Mouse (Mus musculus) midbrain, embryonic 11.5 days (tissue): ENCODE data around the gene Proser2. TPM values are rescaled to one million over a fixed set of nuclear protein-coding genes. Genes with fewer than 3 reads are reported as not detected.

ENCODE experiments used
- ATAC-seq: fragments of 200-750 bp; cut with Nextera tagmentation; 2 replicates; pipeline ENCODE4 v1.8.0; 2017; ENCODE audit warnings: moderate TSS enrichment, moderate library complexity; ENCODE audit not compliant: low FRiP score
- DNase-seq: peaks from one replicate; pipeline ENCODE4 v3.0.0; 2015; ENCODE audit warnings: low spot score; ENCODE audit errors: missing footprints
- H3K27ac ChIP-seq: fragments of 300-500 bp; sonication (generic); 2 replicates; pipeline ENCODE4 v1.5.1; 2014; ENCODE audit warnings: low read depth, low read length
- H3K27me3 ChIP-seq: fragments of 300-500 bp; sonication (generic); 2 replicates; pipeline ENCODE4 v1.6.1; 2014; ENCODE audit warnings: mild to moderate bottlenecking, low read length, moderate library complexity, mixed read lengths; ENCODE audit not compliant: control insufficient read depth, insufficient read depth
- H3K36me3 ChIP-seq: fragments of 300-500 bp; sonication (generic); 2 replicates; pipeline ENCODE4 v1.6.1; 2014; ENCODE audit warnings: mild to moderate bottlenecking, low read length, moderate library complexity, mixed read lengths; ENCODE audit not compliant: control insufficient read depth, insufficient read depth
- H3K4me1 ChIP-seq: fragments of 300-500 bp; sonication (generic); 2 replicates; pipeline ENCODE4 v1.6.1; 2014; ENCODE audit warnings: low read length; ENCODE audit not compliant: control insufficient read depth, insufficient read depth
- H3K4me2 ChIP-seq: fragments of 300-500 bp; sonication (generic); 2 replicates; pipeline ENCODE4 v1.6.1; 2014; ENCODE audit warnings: mild to moderate bottlenecking, moderate library complexity
- H3K4me3 ChIP-seq: fragments of 300-500 bp; sonication (generic); 2 replicates; pipeline ENCODE4 v1.5.1; 2014; ENCODE audit warnings: low read depth, low read length
- H3K9ac ChIP-seq: fragments of 300-500 bp; sonication (generic); 2 replicates; pipeline ENCODE4 v1.6.1; 2014; ENCODE audit warnings: low read length
- H3K9me3 ChIP-seq: fragments of 300-500 bp; sonication (generic); 2 replicates; pipeline ENCODE4 v1.6.1; 2016; ENCODE audit warnings: low read length; ENCODE audit not compliant: control insufficient read depth
- WGBS: fragments of 180-500 bp; shearing (Covaris S2); extraction: QIAGEN DNeasy Blood & Tissue Kit; methylation state at CpG from one replicate; pipeline ENCODE4 v1.1.7; 2014; 5-methylcytosine and 5-hydroxymethylcytosine counted together
- polyA plus RNA-seq: library from polyadenylated mRNA; unstranded; fragments of >200 nt; fragmentation: Nextera tagmentation; extraction: Ambion mirVana; gene quantifications from 2 replicates; pipeline ENCODE4 v1.2.1, GENCODE M21; 2014

Proser2 gene
- polyA plus RNA-seq, 1 experiment from 2014 or later = 2.5 TPM

DNA sequence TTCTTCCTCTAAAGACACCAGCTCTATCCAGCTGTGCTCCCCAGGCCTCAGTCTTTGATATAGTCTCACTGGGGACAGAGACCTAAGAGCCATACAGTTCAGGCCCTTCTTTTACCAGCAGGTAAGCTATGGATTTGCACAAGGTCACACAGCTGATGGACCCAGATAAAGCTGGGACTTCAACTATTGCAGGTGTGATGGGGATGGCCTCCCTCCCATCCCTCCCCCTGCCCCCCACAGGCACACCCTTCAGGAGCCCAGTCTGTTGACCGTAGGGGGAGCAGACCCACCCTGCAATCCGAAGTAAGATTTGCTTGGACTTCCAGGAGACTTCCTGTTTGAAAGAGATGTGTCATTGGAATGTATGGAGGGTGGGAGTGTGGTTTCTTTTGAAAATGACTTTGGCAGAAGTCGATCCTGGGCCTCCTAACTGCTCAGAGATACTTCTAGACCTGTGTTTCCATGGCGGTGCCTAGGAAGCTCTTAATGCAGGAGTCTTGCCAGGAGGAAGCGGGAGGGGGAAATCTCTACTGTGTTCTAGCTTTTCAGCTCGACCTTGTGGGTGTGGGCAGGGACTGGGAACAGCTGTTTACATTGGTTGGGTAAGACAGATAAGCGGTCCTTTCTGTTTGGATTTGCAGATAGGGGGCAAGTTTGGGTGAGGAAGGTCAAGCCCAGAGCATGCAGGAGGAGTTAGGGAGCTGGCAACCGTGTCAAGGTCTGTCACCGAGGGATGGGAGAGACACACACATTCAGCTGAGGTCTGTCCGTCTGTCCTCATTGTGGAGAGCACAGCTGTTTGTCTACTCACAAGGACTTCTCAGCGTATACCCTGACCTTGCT lies 58.2 kb downstream of the Proser2 start:
- 62% methylated on average over 11 of the region's 11 CpGs for WGBS
- H3K4me2 ChIP-seq = no peak overlapping the region
- DNase-seq (no peak), ATAC-seq (no peak)
- no peak overlapping the region for H3K9ac ChIP-seq
- no peaks in the 10 kb centered on the region for H3K4me1 ChIP-seq
- H3K27me3 ChIP-seq = no peaks in the 10 kb centered on the region
- H3K36me3 ChIP-seq = no peaks in the 10 kb centered on the region
- no peaks in the 10 kb centered on the region for H3K9me3 ChIP-seq
- no peak overlapping the region for H3K4me3 ChIP-seq
- H3K27ac ChIP-seq = no peak overlapping the region

DNA sequence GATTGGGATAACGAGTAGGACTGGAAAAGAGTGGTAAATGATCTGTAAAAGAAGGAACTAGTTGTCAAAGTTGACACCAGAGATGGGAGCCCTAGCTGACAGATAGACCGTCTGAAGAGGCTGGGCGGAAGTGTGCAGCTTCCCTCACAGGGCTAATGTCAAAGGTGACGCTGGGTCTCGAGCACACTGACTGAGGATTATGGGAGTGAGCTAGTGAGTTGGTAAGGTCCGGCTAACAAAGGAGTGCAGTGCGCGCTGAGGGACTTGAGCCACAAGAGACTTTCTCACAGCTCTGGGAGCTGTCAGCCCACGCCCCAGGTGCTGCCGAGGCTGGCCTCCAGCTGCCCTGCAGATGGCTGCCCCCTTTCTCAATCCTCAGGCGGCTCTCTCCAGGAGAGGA lies 59.1 kb downstream of the Proser2 start:
- H3K36me3 ChIP-seq = no peaks in the 10 kb centered on the region
- no peak overlapping the region for H3K27ac ChIP-seq
- H3K4me1 ChIP-seq = no peaks in the 10 kb centered on the region
- ATAC-seq = no peak
- DNase-seq = no peak
- H3K9me3 ChIP-seq = no peaks in the 10 kb centered on the region
- no peak overlapping the region for H3K4me2 ChIP-seq
- H3K9ac ChIP-seq = no peak overlapping the region
- WGBS = 34% methylated on average over 11 of the region's 11 CpGs
- H3K4me3 ChIP-seq = no peak overlapping the region
- H3K27me3 ChIP-seq = no peaks in the 10 kb centered on the region

DNA sequence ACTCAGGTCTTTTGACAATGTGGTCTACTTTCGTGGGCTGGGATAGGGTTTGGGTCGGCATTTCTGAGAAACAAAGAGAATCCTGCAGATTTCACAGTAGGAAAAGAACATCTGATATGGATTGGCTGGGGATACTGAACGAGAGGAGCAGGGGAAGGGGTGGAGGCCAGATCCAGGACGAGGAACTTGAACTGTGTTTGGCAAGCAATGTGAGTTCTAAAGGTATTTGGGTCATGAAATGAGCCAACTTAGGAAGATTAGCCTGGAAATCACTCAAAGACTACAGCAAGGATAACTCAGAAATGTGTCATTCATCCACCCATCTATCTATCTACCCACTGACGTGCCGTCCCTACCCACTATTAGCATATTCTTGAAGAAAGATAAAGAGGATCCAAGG lies 62.7 kb downstream of the Proser2 start:
- ATAC-seq = no peak
- 81% methylated on average over 6 of the region's 6 CpGs for WGBS

DNA sequence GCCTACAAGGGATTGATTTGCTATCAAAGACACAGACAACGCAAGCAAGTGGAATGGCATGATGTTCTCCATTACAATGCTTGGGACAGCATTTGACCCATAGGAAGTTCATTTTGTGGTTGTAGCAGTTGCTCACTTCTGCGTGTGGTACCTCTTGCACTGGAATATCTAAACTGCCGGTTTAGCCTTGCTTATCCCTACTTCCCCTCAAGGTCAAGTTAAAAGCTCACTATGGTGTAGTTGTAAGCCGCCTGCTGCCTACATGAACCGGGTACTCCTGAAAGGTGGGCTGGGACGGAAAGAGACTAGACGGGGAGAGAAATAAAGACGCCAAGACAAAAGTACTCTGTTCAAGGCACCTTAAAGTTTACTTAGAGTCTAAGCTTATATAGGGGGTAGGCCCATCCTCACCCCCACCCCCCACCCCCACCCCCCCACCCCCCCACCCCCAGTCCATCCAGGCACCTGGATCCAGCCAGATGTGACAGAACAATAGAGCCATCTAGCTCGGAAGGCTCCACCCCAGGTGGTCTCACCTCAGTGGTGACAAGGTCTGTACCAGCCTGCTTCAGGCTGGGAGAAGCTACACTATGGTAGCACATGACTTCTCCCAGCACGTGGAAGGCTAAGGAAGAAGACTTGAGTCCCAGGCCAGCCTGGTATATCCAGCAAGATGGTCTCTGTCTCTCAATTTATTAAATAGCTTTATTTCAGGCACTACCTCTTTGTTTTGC lies 69.8 kb downstream of the Proser2 start:
- 73% methylated on average over 10 of the region's 10 CpGs for WGBS
- H3K27ac ChIP-seq = no peak overlapping the region
- H3K4me3 ChIP-seq = no peak overlapping the region
- DNase-seq (peak; percentile 68), ATAC-seq (no peak)
- H3K4me1 ChIP-seq = peaks cover 4% of the 10 kb centered on the region
- H3K36me3 ChIP-seq = peaks cover 6% of the 10 kb centered on the region; the same call in 1 of the 2 replicates
- no peaks in the 10 kb centered on the region for H3K27me3 ChIP-seq
- H3K9ac ChIP-seq = no peak overlapping the region
- no peaks in the 10 kb centered on the region for H3K9me3 ChIP-seq
- H3K4me2 ChIP-seq = no peak overlapping the region

More for the DNA sequence above, 62.7 kb downstream of the Proser2 start:
- no peak overlapping the region for H3K4me3 ChIP-seq
- no peaks in the 10 kb centered on the region for H3K9me3 ChIP-seq
- H3K27ac ChIP-seq = no peak overlapping the region
- H3K9ac ChIP-seq = no peak overlapping the region
- no peak overlapping the region for H3K4me2 ChIP-seq
- H3K36me3 ChIP-seq = no peaks in the 10 kb centered on the region
- no peaks in the 10 kb centered on the region for H3K4me1 ChIP-seq
- no peaks in the 10 kb centered on the region for H3K27me3 ChIP-seq
- DNase-seq = no peak

DNA sequence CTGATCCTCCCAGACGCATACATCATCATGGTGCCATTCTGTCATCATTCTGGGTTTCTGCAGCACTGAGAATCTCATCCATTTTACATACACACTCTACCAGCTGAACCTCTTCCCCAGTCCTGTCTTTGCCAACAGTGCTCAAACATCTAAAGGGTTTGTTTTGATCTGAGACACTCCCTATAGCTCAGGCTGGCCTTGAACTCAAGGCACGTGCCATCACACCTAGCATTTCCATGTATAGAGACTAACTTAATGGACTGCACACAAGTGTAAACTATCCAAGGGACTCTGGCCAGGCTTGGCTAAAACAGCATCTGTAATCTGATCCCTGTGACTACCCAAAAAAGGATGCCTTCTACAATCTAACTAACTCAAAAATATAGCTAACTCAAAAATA lies 70.7 kb downstream of the Proser2 start:
- H3K27me3 ChIP-seq = no peaks in the 10 kb centered on the region
- DNase-seq (peak; percentile 68), ATAC-seq (no peak)
- 92% methylated on average over 2 of the region's 2 CpGs for WGBS
- H3K9me3 ChIP-seq = no peaks in the 10 kb centered on the region
- peaks cover 6% of the 10 kb centered on the region; the same call in 1 of the 2 replicates for H3K36me3 ChIP-seq
- peaks cover 5% of the 10 kb centered on the region for H3K4me1 ChIP-seq
- H3K27ac ChIP-seq = no peak overlapping the region
- H3K4me2 ChIP-seq = no peak overlapping the region
- no peak overlapping the region for H3K4me3 ChIP-seq
- H3K9ac ChIP-seq = no peak overlapping the region

DNA sequence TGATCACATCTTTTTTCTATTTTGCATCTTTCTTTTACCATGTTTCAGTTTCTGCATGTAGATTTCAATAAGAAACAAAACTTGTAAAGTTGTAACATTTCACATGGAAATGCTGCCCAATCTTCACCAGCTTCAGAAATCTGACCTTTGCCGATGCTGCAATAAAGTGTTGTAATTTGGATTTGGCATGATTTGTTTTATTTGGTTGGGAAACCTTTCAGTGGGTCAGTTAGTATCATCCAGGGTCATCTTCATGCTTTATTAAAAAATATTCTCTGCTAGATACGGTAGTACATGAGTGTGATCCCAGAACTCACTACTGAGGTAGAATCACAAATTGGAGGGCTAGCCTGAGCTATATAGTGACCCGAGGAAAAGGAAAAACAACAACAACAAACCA lies 73.5 kb downstream of the Proser2 start:
- H3K27ac ChIP-seq = no peak overlapping the region
- no peaks in the 10 kb centered on the region for H3K27me3 ChIP-seq
- DNase-seq (peak; percentile 8), ATAC-seq (no peak)
- no peak overlapping the region for H3K4me3 ChIP-seq
- peaks cover 5% of the 10 kb centered on the region for H3K4me1 ChIP-seq
- H3K36me3 ChIP-seq = peaks cover 17% of the 10 kb centered on the region
- H3K9me3 ChIP-seq = no peaks in the 10 kb centered on the region
- H3K4me2 ChIP-seq = no peak overlapping the region
- WGBS = 91% methylated on average over 3 of the region's 3 CpGs
- H3K9ac ChIP-seq = no peak overlapping the region

DNA sequence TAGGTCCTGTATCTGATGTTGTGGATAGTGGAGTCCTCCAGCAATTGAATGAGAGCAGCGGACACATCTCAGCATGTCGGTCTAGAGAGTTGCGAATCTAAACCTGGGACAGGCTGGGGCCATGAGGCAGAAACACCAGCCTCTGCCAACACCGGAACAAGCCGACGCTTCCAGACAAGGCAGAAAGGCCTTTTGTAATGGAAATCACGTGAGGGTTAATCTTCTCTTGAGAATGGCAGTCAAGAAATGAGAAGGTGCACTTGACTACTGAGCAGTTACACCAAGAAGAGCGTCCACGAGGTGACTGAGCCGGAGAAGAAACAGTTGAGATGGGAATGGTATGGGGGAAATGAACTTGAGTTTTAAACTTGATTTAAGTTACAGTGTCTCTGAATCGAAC lies 74.5 kb downstream of the Proser2 start:
- H3K27ac ChIP-seq = no peak overlapping the region
- no peaks in the 10 kb centered on the region for H3K27me3 ChIP-seq
- peaks cover 5% of the 10 kb centered on the region for H3K4me1 ChIP-seq
- 54% methylated on average over 11 of the region's 11 CpGs for WGBS
- ATAC-seq (no peak), DNase-seq (peak; percentile 79)
- no peak overlapping the region for H3K9ac ChIP-seq
- peaks cover 20% of the 10 kb centered on the region for H3K36me3 ChIP-seq
- H3K4me2 ChIP-seq = no peak overlapping the region
- no peaks in the 10 kb centered on the region for H3K9me3 ChIP-seq
- H3K4me3 ChIP-seq = no peak overlapping the region

DNA sequence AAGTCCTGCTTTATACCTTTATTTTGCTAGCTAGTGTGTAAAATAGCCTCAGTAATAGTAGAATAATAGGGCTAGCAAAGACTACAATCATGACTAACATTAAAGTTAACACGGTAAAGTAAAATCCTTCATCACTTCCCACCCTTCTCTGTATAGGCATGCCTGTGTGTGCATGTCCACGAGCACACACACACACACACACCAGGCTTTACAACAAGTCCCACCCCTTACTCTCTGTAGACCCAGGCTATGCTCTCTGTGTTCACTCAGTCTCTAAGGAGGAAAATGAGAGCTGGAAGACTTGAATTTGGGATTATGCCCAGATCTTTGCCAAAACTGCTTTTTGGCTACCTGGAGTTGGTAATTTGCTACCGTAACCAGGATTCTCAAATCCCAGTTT lies 81.0 kb downstream of the Proser2 start:
- peaks cover 18% of the 10 kb centered on the region for H3K36me3 ChIP-seq
- no peaks in the 10 kb centered on the region for H3K4me1 ChIP-seq
- WGBS = 95% methylated on average over 3 of the region's 3 CpGs
- no peaks in the 10 kb centered on the region for H3K9me3 ChIP-seq
- H3K4me3 ChIP-seq = no peak overlapping the region
- H3K27me3 ChIP-seq = no peaks in the 10 kb centered on the region
- DNase-seq (peak; percentile 23), ATAC-seq (no peak)
- no peak overlapping the region for H3K27ac ChIP-seq
- no peak overlapping the region for H3K4me2 ChIP-seq
- no peak overlapping the region for H3K9ac ChIP-seq

DNA sequence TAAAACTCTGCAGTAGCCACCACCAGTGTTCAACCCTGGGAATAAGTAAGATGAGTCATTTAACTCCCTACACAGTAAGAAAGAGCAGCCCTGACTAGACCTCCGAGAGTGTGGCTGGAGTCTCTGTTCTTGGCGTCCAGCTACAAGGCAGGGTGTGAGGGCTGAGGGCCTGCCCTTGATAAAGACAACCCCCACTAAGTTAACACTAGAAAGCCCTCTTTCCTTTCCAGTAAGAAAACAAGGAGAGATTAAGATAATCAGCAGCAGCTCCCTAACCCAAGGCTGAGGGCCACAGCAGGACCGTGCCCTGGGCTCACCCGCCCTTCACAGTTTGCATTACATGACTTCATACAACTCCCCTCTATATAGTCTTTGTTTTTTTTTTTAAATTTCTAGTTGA lies 81.4 kb downstream of the Proser2 start:
- ATAC-seq (no peak), DNase-seq (peak; percentile 35)
- Histone ChIP-seq H3K27ac (no peak overlapping the region), H3K4me3 (no peak overlapping the region), H3K9ac (no peak overlapping the region), H3K36me3 (peaks cover 18% of the 10 kb centered on the region), H3K27me3 (no peaks in the 10 kb centered on the region), H3K4me1 (no peaks in the 10 kb centered on the region), H3K9me3 (no peaks in the 10 kb centered on the region), H3K4me2 (no peak overlapping the region)
- WGBS = 82% methylated on average over 4 of the region's 4 CpGs
